Mouse (Mus musculus) cerebellum, postnatal 14 days (tissue): ENCODE results near the gene Zfp541.

Experiments
- DNase-seq, 2 experiments: peaks; one replicate each; pipeline ENCODE4 v3.0.0; 2021; ENCODE audit warnings: mixed read lengths in 2 of 2

Zfp541 gene

GRCm38 (mm10) chr7:16044531-16044930 is 17.1 kb upstream of the Zfp541 start:
- no peak for DNase-seq

DNA sequence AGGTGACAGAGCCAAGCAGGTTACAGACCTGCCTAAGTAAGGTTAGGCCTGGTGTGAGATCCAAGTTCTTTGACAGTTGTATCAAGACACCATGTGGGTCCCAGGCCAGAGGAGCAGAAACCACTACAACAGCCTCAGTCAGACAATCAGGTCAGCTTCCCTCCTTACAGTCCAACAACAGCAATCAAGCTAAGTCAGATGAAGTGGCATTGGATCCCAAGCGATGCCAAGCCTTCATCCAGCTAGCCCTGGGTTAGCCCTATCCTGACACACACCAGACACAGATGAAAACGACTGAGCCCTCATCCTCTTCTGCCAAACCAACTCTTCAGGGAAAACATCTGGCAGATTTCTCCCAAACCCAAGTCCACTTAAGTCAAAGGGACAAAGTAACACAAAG is 16.1 kb upstream of the Zfp541 start:
- DNase-seq: no peak

DNA sequence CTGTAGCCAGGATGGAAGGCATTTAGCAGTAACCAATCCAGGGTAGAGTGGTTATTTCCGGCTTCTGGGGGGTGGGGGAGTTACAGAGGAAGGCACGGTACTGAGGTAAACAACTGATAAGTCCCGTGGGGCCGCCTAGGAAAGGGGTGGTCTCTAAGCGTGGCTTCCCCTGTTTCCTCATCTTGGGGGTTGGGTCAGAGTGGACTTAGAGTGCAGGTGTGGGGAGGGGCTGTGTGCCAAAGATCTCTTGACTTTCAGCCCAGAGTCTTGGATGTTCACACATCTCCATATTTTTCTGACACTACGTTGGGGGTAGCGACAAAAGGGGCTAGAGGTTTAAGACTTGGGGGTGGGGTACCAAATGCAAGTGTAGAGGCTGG is 15.5 kb upstream of the Zfp541 start:
- DNase-seq: peak; percentile 51 to 65

DNA sequence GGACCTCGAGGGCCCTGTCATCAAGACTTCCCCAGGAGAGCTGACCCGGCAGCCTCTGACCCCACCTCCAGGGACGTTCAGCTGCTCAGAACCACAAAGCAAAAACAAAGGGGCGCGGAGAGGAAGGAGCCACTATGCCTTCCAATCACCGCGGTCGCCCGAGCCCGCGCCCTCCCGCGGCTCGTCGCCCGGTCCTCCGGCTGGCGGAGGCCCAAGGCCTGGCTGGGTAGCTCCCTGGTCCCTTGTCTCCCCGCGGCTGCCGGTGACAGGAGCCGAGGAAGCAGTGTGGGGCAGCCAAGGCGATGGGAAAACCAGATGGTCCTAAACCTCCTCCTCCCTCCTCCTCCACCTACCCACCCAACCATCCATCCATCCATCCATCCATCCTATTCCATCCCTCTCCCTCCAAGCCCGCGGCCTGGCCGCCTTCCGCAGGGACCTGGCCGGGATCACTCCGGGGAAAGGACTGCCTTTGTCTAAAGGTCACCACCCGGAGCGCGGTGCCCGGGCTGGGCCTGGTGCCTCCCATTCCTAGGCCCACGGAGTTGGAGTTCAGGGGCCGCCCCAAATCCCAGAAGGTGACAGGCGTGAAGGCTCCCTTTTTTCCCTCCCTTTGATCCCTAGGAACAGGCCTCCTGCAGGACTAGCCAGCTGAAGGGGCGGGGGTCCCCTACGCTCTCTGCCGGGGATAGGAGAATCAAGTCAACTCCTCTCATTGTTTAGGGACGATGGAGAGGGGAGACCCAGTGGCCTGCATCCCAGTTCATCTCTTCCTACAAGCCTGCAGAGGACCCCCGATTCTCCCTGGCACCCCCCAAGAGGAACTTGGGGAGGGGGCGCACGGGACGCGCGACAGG is 14.9 kb upstream of the Zfp541 start:
- DNase-seq: peak; percentile 79

- DNase-seq: peak; percentile 90 to 91
These were observed 14.1 kb upstream of the Zfp541 start, which contains the start of gene Bicra for GRCm38 (mm10) chr7:16047338-16048146. Bicra (minus strand) TSS chr7:16047921.

DNA sequence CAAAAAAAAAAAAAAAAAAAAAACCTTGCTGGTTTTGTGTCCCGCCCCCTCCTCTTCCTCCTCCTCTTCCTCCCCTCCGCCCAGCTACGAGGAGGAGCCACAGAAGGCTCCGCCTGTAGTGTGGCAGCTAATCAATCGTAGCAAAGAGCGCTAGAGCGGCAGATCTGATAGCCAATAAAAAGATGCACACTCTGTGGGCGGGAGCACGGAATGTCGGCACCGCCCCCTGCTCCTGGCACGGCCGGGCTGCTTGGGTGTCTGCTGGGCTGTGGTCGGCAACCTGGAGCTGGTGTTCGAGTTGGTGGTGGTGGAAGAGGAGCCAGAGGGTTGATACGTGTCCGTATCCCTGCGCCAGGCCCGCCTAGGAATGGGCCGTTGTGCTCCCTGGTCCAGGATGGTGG is 13.4 kb upstream of the Zfp541 start:
- peak; percentile 97 to 99 for DNase-seq

- DNase-seq: peak in 1 of 2 experiments; percentile 58
These were observed 12.7 kb upstream of the Zfp541 start for GRCm38 (mm10) chr7:16048675-16049575.

- DNase-seq: no peak
These were observed 12.1 kb upstream of the Zfp541 start for GRCm38 (mm10) chr7:16049576-16049915.

DNA sequence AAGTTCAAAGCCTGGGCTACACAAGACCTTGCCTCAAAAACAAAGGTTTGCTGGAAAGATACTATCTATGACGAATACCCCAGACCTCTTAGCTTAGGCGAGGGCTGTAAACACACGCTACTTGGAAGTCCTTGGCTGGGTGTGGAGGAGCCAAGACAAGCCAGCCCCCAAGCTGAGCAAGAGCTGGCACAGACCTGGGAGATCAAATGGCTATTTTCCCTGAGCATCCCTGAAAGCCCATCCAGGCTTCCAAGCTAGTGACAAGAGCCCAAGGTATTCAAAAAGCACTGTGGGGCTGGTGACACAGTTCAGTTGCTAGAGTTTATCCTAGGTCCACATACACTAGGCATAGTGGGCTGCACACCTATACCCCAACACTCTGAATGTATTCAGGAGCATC is 11.0 kb upstream of the Zfp541 start:
- no peak for DNase-seq

- peak; percentile 87 to 91 for DNase-seq
These were observed 9.6 kb upstream of the Zfp541 start for GRCm38 (mm10) chr7:16051883-16052595.

DNA sequence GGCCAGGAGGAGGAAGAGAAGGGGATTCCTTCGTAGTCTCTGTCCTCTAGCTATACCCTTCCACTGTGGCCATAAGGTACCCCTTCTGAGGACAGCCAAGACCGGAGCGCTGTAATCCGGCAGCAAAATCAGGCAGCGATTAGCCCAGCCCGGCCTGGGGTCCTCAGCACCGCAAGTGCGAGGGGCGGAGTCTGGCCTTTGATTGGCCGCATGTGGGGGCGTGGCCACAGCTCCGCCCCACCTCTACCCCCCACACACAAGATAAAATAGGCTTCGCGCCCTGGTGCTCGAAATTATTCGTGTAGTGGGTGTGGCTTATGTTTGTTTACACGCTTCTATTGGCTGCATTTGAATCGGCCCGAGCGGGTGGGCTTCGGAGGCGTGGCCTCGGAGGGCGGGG is 8.9 kb upstream of the Zfp541 start:
- peak; percentile 95 to 96 for DNase-seq

DNA sequence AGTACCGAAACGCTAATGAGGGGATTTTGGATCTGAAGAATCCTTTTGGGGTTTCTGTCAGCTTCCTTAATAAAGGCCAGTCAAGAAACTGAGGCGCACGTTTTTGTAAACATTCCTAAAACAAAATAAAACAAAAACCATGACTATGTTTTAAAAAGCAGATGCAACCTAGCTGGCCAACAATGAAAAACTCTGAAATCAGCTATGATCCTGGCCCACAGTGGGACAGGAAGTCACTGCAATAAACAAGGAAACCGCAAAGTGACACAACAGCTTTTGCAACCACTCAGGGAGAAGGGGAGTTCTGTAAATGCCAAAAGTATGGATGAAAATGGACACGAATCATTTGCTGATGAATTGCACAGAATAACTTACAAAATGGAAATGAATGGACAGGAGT is 8.5 kb upstream of the Zfp541 start:
- no peak for DNase-seq

- no peak for DNase-seq
These were observed 6.6 kb upstream of the Zfp541 start for GRCm38 (mm10) chr7:16054966-16055365.

GRCm38 (mm10) chr7:16055665-16056064 is 5.9 kb upstream of the Zfp541 start:
- DNase-seq: no peak

- DNase-seq: peak; percentile 83 to 87
These were observed 5.0 kb upstream of the Zfp541 start for GRCm38 (mm10) chr7:16056459-16057135.

DNA sequence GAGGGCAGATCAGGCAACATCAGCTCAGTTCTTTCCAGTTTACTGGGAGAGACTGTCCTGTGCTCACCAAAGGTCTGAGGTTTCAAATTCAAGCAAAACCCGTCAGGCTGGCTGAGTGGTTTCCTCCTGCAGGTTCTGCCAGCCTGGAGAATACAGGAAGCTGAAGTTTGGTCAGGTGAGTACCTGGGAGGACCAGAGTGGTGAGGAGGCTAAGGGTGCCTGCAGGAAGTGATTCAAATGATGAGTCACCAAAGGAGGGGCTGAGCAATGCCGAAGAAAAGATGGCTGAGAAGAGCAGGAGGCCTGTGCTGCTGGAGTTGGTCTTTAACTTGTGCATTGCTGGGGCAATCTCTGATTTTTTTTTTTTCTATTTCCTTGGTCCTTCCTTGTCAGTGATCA is 4.5 kb upstream of the Zfp541 start:
- DNase-seq: no peak

DNA sequence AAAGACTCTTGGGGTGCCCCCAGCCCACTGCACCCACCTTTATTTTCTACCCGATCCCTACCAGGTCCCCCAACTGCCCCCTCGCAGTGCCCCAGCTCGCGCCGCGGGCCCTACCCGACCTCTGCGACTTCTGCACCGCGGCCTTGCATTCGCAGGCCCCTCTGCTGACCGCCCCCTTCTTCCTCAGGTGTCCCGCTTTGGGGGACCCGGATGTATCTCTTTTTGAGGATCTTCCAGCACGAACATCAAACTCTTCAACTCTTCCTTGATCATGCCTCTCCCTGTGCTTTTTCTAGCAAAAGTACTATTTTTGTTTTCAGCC is 446 bp downstream of the Zfp541 start:
- DNase-seq: no peak

DNA sequence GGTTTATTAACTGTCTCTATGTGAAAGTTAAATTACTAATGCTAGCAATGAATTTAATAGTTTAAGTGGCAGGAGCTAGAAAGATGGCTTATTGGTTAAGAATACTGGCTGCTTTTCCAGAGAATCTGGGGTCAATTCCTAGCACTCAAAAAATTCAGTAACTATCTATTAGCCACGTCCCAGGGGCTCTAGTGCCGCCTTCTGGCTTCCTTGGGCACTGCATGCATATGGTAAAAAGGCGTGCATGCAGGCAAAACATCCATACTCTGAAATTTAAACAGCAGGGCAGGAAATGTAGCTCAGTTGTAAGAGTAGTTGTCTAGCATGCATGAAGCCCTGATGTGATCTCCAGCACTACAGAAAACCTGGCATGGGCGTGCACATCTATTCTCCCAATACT is 1.9 kb downstream of the Zfp541 start:
- DNase-seq: peak in 1 of 2 experiments; percentile 30

DNA sequence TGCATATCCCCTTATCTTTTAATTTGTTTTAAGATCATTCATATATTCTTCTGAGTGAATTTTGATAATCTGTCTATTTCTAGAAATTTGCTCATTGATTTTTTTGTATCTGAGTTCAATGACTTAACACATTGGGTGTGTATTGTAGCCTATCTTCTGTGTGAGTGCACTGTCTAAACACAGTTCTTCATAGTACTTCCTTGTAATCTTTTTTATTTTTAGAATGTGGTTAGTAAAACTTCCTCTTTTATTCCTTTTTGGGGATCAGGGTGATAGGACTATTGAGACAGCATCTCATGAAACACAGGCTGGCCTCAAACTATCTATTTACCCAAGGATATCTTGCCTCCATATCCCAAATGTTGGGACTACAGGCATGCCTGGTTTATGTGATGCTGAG is 9.2 kb downstream of the Zfp541 start:
- DNase-seq: no peak

- no peak for DNase-seq
These were observed 10.3 kb downstream of the Zfp541 start for GRCm38 (mm10) chr7:16071906-16072305.

DNA sequence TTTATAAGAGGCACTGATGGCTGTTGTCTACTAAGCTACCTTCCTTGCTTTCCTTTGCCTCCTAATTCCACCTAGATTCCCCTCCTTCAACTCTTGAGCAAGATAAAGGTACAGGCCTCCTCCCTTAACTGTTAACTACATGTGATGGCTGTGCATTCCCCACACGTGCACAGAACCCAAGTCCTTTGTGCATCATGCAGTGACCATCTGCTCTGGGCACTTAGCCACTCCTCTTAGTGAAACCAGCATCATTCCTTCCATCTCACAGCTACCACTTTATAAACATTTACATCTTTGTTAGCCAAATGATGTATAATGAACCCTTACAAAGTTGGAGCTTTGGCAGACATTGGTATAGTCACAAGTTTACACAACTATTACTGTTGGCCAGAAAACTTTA is 18.3 kb downstream of the Zfp541 start:
- DNase-seq: peak in 1 of 2 experiments; percentile 61

DNA sequence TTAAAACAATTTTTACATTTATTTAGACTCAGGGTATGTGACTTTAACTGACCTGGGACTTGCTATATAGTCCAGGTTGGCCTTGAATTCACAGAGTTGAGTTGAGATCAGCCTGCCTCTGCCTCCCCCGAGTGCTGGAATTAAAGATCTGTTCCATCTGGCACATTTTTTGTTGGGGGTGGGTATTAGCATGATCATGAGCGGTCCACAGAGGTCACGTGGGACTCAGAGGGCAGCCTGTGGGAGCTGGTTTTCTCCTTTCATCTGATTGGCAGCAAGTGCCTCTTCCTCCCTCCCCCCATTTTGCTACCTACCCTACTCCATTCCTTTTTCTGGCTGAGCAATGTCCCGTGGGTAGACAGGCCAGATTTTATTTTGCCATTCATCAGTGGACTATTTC is 19.0 kb downstream of the Zfp541 start:
- peak; percentile 47 to 49 for DNase-seq
